ENCODE assay signal across 19 mouse cellular contexts in genomic region chr3:133625046-133625445, GRCm38 (mm10).
"Had no signal": no experiment of that assay in that cellular context is flagged by ENCODE, and none has a peak within 500 bp of the region (broad histone marks: within the 10 kb centered on the region; RNA-seq: fewer than 3 reads in every experiment).

No protein-coding gene starts in this region.

- H3K4me1 ChIP-seq: kidney, embryonic 15.5 days; lung, embryonic 15.5 days; neural tube, embryonic 12.5 days; neural tube, embryonic 15.5 days had no signal

- H3K9ac ChIP-seq: kidney, embryonic 15.5 days; liver, embryonic 14.5 days; lung, embryonic 15.5 days; neural tube, embryonic 12.5 days; neural tube, embryonic 15.5 days had no signal

- H3K27ac ChIP-seq: kidney, embryonic 15.5 days; left cerebral cortex, adult 2 months; liver, embryonic 14.5 days; lung, embryonic 15.5 days; neural tube, embryonic 12.5 days; neural tube, embryonic 15.5 days had no signal

- H3K27me3 ChIP-seq: kidney, embryonic 15.5 days; lung, embryonic 15.5 days; neural tube, embryonic 12.5 days; neural tube, embryonic 15.5 days had no signal

- DNase-seq: kidney, adult 8-10 months; kidney, postnatal 10 days; kidney, postnatal 4 days; layer of hippocampus, postnatal 36 days; lung, adult 18-20 months; lung, postnatal 10 days; lung, postnatal 36 days; midbrain, embryonic 14.5 days; retina, postnatal 1 day; thymus, adult 2 months; thymus, postnatal 14 days; thymus, postnatal 4 days had no signal

- H3K36me3 ChIP-seq: kidney, embryonic 15.5 days; lung, embryonic 15.5 days; neural tube, embryonic 12.5 days; neural tube, embryonic 15.5 days had no signal

- H3K9me3 ChIP-seq: kidney, embryonic 15.5 days; lung, embryonic 15.5 days; neural tube, embryonic 12.5 days; neural tube, embryonic 15.5 days had no signal

- H3K4me2 ChIP-seq: kidney, embryonic 15.5 days; lung, embryonic 15.5 days; midbrain, embryonic 11.5 days; neural tube, embryonic 12.5 days; neural tube, embryonic 15.5 days had no signal

- H3K4me3 ChIP-seq: kidney, embryonic 15.5 days; left cerebral cortex, adult 2 months; lung, embryonic 15.5 days; neural tube, embryonic 12.5 days; neural tube, embryonic 15.5 days had no signal
